Mouse (Mus musculus): ENCODE measurements around the gene Sh2d5.

Gene Sh2d5

DNA sequence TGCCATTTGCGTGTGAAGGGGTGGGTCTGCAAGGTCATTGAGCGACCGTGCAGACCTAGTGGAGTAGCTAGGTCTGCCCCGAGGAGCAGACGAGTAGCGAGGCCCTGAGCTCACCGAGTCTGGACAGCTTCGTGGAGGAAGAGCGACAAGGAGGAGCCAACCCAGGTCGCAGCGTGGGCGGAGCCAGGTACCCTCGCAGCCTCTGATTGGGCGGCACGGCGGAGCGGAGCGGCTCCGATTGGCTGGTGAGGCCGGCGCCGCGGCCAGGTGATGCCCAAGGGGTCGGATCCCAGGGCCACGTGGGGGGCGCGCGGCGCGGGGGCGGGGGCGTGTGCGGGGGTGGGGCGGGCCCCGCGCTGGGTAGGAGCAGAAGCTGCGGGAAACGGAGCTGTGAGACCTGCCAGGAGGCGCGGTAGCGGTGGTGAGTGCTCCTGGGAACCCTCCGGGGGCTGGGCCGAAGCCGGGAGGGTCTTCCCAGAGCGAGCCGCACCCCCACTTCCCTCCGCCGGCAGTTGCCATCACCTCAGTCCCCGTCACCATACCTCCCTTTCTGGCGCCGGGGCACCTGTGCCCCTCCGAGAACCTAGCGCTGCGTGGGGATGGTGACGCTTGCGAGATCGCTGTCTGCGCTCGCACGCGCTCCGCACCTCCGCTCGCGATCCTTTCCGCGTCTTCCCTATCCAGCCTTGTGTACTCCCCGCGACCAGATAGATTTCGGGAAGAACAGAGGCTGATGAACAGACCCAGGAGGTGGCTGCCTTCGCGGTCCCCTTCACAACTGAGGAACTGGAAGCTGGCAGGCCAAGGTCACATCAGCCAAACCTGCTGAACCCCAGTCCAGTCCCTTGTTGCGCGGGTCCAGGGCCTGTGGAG, at the start of gene Sh2d5, which contains the start of gene Kif17:
TSS of gene Sh2d5 (plus strand) at position 316 of the 873 bp plus-strand sequence.
TSS of gene Kif17 (plus strand) at position 348 of the 873 bp plus-strand sequence.
- DNase-seq (ENCODE audit: low spot score in 2 of 2) = peak; percentile 83 to 85

- DNase-seq (ENCODE audit: low spot score in 2 of 2) = no peak
These were observed 49.4 kb upstream of the Sh2d5 start for GRCm38 (mm10) chr4:138200769-138201168.

DNA sequence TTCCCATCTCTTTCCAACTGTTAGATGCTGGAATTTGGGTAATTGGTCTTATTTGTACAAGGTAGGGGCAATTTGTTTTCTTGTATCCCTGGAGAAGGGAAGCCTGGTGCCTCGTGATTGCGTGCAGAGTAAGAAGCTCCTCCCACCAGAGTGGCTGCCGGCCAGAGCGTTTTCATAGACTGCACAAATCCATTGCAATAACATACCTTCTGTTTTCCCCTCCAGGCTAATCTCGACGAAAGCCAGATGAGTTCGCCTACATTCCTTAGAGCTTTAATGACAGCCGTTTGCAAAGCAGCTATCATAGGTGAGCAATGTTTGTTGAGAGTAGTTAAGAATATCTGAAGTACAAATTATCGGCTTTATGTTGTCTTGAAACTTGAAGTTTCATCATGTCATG, 48.5 kb upstream of the Sh2d5 start:
- DNase-seq (ENCODE audit: low spot score in 2 of 2) = no peak

DNA sequence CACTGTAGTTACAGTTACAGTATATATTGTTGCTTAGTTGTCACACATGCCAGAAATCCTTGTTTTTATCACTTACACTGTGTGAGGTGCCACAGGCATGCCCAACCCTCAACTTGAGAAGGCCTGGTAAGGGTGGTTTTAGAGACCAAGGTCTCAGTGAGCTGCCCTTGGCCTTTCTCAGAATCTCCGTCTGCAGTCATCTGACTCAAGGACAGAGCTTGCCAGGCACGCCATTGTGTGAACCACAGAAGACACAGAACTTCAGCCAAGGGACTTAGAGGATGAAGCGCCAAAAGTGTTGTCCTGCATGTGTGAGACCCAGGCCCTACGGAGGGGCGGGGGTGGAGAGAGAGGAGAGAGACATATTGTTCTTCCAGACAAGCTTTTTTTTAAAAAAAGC, 40.1 kb upstream of the Sh2d5 start:
- DNase-seq (ENCODE audit: low spot score in 2 of 2) = no peak

GRCm38 (mm10) chr4:138213861-138214260, 36.3 kb upstream of the Sh2d5 start:
- DNase-seq (ENCODE audit: low spot score in 2 of 2) = no peak

- no peak for DNase-seq (ENCODE audit: low spot score in 2 of 2)
These were observed 34.5 kb upstream of the Sh2d5 start for GRCm38 (mm10) chr4:138215671-138216199.

- DNase-seq (ENCODE audit: low spot score in 2 of 2) = peak; percentile 75 to 87
These were observed 33.9 kb upstream of the Sh2d5 start, which contains the start of gene Hp1bp3 for GRCm38 (mm10) chr4:138216200-138216890. TSS of gene Hp1bp3 (plus strand) at chr4:138216296.

GRCm38 (mm10) chr4:138216891-138217392, 33.3 kb upstream of the Sh2d5 start:
- peak; percentile 98 to 99 for DNase-seq (ENCODE audit: low spot score in 2 of 2)

GRCm38 (mm10) chr4:138217441-138217840, 32.8 kb upstream of the Sh2d5 start:
- DNase-seq (ENCODE audit: low spot score in 2 of 2) = peak in 1 of 2 experiments; percentile 47

GRCm38 (mm10) chr4:138217951-138218685, 32.1 kb upstream of the Sh2d5 start:
- no peak for DNase-seq (ENCODE audit: low spot score in 2 of 2)

DNA sequence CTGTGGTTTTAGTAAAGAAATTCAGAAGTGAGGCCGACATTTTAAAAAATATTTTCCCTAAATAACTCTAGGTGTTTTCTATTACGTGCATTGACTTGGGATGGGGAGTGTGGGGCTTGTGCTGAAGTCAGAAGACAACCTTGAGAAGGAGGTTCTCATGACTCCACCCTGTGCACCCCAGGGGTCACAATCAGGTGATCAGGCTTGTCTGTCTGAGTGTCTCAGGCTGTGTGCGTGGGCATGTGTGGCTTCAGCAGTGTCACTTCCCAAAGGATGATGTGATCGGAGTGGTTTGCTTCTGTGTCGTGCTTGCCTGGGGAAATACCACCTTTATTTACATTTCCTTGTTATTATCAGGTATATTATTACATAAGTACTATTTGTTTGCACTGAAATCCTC, 30.9 kb upstream of the Sh2d5 start:
- DNase-seq (ENCODE audit: low spot score in 2 of 2) = no peak

DNA sequence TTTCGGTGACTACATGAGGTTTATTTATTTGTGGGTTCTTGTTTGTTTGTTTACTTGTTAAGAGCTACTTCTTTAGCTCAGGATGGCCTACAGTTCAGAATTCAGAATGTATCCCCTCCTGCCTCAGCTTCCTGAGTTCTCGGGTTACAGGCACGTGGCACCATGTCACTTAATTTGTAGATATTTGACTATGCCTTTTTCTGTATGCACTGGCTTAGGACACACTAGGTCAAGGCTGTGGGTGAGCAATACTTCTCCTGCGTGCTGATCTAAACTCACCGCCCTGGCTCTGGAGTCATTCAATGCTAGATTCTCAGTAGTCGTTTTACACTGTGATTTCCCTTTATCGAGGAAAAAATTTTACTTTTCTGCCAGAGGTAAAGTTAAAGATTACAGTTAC, 29.4 kb upstream of the Sh2d5 start:
- no peak for DNase-seq (ENCODE audit: low spot score in 2 of 2)

DNA sequence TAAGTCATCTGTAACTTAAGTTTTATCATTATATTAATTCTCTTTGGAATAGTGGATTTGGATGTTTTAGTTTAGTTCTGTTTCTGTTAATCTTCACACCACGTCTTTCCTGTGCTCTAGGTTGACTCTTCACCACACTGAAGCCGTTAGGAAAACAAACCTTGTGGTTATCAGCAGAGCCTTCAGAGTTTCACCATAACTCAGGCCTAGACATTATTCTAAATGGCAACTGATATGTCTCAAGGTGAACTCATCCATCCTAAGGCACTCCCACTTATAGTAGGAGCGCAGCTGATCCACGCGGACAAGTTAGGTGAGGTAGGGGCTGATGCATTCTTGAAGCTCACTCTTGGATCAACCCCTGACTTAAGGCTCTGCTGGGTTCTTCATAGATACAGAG, 28.8 kb upstream of the Sh2d5 start:
- no peak for DNase-seq (ENCODE audit: low spot score in 2 of 2)

GRCm38 (mm10) chr4:138222396-138222795, 27.8 kb upstream of the Sh2d5 start:
- peak; percentile 20 to 30 for DNase-seq (ENCODE audit: low spot score in 2 of 2)

- DNase-seq (ENCODE audit: low spot score in 2 of 2) = no peak
These were observed 26.6 kb upstream of the Sh2d5 start for GRCm38 (mm10) chr4:138223623-138224022.

GRCm38 (mm10) chr4:138246756-138247665, 3.2 kb upstream of the Sh2d5 start:
- DNase-seq (ENCODE audit: low spot score in 2 of 2) = no peak

- DNase-seq (ENCODE audit: low spot score in 2 of 2) = peak in 1 of 2 experiments; percentile 20
These were observed 1.6 kb downstream of the Sh2d5 start for GRCm38 (mm10) chr4:138251819-138252218.

DNA sequence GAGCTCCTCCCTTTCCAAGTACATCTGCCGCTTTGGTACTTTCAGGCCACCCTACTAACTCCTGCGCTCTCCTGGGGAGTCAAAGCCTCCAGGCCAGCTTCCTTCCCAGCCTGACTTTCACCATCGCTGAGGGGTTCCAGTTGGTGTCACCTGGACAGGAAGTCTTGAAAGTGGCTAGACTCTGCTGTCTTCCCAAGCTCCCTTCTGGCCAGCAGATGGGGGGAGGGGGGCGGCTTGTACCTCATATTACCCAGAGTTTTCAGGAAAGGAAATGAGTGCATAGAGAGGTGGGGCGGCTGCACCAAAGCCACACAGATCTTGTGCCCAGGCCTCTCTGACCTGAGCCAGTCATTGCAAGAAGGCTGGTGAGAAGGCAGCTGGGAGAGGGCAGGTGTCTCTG, 2.0 kb downstream of the Sh2d5 start:
- DNase-seq (ENCODE audit: low spot score in 2 of 2) = no peak

GRCm38 (mm10) chr4:138257116-138257687, 7.0 kb downstream of the Sh2d5 start:
- DNase-seq (ENCODE audit: low spot score in 2 of 2) = peak in 1 of 2 experiments; percentile 26

- no peak for DNase-seq (ENCODE audit: low spot score in 2 of 2)
These were observed 8.5 kb downstream of the Sh2d5 start for GRCm38 (mm10) chr4:138258663-138259062.
